Mouse (Mus musculus) megakaryocyte progenitor cell, adult 5-6 weeks (primary cell): ENCODE results near the gene Themis. TPM values are rescaled to one million over a fixed set of nuclear protein-coding genes. Genes with fewer than 3 reads are reported as not detected.
A peak's percentile ranks its signal among the peaks of the same experiment; 100 is the strongest.

ENCODE experiments used
- ATAC-seq: replicated peaks from 2 replicates; pipeline ENCODE4 v1.8.0; 2016; ENCODE audit warnings: mild to moderate bottlenecking, moderate TSS enrichment, inconsistent platforms; ENCODE audit not compliant: poor library complexity
- total RNA-seq, 2 experiments: library from RNA; stranded (forward) in 1 of 2; stranded (reverse) in 1 of 2; fragments of 157-497, 149-512 nt in 1 of 2; fragments of 200-1000 nt in 1 of 2; gene quantifications; 2 replicates each; pipeline versions ENCODE4 v1.2.3 to v1.2.4; 2015 to 2017

Themis gene
- total RNA-seq (2015): 0.05 and 0.24 TPM in 2 replicates
- total RNA-seq (2017): 0.30 TPM in 1 of 2 replicates, not detected in the other

DNA sequence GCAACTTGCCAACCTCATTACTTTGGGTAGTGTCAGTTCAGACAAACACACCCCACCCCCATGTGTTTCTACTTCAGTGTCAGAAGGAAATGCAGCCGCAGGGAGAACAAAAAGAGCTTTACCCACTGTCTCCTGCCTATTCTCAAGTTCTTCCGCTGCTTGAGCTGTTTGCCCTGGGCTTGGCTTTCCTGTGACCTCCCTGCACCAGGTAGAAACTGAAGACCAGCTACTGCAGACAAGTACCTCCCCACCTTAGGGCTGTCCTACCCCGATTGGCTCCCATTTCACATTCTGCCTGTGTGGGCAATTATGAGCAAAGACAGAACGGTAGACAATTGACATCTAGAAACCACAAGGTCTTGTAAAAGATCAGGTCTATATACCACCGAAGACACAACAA lies at the start of gene Themis:
Gene Themis (plus strand): TSS at position 100 of the 400 bp plus-strand sequence.
- ATAC-seq: no peak

DNA sequence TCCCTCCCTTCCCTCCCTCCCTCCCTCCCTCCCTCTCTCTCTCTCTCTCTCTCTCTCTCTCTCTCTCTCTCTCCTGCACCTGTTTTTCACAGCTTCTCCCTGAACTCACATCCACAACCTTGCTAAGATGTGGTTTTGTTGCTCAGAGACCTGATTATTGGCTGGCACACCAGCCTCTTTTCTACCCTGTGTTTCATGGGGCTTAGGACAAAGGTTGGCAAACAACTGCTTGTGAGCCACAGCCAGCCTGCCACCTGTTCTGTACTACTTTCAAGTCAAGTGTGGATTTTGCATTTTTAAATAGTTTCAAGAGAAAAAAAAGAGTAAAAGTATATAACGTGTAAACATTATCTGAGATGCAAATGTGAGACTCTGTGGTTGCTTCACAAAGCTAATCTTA lies 48.7 kb upstream of the Themis start:
- no peak for ATAC-seq

DNA sequence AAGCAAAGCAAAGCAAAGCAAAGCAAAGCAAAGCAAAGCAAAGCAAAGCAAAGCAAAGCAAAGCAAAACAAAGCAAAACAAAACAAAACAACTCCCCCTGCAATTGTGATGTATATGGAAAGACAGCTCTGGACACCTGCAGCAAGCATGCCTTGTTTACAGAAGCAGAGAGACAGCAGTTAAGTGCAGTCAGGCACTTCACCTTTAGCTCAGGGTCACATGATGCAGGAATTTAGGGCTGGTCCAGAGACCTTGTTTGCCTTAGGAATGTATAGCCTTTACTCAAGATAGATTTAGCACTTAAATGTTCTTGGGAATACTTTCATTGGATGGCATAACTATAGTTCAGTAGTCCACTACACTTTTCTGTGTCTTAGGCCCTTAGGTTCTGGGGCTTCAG lies 32.1 kb upstream of the Themis start:
- ATAC-seq: no peak

DNA sequence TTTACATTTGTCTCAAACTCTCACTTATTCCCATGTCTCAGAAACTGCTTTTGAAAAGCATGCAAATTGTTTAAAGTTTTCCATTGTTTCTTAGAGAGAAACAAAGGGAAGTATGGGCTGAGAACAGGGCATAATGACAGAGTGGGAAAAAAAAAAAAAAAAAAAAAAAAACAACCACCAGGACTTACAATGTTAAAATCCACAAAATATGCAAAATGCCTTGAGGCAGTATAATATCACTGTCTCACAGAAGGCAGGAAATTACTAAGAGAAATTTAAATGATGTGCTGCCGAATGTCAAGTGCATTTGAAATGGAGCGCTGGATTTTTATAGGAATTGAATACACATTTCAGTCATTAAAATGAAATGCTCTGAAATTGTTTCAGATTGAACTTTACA lies 26.3 kb upstream of the Themis start:
- no peak for ATAC-seq

DNA sequence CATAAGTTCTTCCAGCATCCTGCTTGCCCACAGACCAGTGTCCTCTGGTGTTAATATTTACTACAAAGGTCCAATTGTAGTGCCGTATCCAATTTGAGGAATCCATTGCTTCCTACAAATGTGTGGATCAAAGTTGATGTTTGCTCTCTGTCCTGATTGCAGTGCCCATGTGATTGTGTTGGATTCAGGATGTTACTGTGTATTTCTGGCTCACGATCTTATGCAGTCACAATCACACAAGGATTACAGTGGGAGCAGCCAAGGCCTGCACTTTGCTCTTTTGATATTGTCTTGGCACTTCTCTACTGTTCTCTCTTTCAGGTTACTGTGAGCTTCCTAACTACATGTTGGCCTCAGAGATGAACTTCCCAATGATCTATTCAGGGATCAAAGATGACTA lies 20.3 kb upstream of the Themis start:
- ATAC-seq: no peak

DNA sequence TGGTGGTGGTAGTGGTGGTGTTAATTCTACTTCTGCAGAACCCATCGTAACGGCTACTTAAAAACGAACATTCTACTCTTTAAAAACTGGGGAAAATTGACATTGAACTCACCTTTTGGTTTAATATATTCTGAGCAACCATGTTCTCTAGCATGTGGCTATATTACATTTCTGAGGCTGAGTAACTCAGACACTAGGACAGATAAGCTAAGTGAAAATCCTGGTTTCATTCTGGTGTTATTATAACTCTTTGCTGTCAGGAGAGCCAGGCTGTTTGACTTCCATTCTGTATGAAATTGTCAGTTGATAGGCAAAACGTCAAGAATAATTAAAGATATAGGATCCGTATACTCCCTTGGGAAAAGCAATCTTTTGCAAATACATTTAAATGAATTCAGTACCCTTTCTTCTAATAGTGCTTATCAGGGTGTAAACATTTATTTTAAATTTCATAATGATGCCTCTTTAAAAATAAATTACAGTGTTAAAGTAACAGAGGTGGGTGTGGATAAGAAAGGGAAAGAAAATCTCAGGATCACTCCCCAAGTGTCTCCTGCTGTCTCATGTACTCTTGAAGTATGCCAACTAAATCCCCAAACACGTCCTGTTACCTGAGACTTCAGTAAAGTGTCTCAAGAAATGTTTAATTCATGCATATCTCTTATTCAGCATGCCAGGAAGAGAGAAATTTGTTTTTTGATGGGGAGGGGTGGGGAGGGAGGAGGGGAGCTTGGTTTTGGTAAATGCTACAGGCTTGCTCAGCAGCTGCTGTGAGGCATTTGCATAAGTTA lies 18.9 kb upstream of the Themis start:
- ATAC-seq: no peak

DNA sequence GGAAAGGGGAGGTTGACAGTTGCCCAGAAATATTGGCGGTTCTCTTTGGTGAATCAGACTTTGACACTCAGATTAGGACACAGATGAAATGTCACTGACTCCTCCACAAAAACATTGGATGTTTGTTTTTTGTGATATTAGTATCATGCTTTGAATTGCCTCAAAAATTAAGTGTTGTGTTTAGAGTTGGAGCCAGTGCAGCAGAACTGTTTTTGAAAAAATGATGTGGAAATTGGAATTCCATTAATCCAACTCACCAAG lies 18.3 kb upstream of the Themis start:
- ATAC-seq: no peak

DNA sequence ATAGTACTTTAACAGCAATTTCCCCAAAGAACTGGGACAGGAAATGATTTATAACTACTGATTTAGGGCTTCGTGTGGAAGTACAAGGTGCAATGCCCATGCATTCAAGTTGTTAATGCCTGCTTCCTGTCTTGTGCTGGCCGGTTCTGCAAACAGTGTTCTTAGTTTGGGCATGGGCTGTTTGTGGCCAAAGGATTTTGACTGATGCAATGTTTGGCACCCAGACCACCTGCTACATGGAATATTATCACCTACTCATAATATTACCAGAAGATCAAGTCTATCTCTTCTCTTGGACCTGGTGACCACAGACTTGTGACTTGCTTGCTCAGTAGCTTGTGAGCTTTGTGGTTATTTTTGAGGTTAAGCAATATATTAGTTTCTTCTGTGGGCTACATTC lies 16.2 kb upstream of the Themis start:
- peak; percentile 71 for ATAC-seq

DNA sequence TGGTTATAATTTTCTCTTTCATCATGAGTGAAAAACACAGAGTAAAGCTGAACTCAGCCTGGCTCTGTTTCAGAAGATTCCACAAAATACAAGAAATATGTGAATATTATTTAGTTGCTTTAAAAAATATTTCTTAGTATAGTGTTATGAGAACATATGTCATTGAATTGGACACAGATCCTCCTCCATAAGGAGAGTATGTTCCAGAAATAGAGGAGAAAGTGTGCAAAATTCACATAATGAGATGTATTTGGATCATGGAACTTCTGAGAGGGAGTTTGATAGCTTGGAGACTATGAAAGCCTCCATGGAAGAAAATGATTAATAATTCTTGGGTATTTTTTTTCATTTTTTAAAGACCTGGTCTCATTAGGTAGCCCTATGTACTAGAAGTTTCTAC lies 13.4 kb upstream of the Themis start:
- ATAC-seq: no peak

DNA sequence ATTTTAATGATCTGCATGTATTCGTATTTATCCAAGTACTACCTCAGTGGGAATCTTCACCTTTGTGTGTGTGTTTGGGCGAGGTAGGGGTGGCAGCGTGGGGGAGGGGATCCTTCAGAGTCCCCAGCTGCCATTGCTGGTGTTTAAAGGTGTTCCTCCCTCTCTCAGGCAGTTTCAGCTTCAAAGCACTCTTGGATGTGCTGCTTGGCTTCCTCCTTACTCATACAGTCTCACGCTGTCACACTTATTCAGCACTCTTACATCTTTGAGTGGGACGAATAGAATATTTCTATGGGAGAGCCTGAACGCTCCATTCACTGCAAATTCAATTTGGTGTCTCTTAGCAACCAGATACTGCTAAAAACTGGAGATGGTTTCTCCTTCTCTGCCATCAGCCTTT lies 3.0 kb upstream of the Themis start:
- ATAC-seq: no peak

- ATAC-seq: no peak
These were observed 5.8 kb downstream of the Themis start for GRCm38 (mm10) chr10:28673931-28674330.

DNA sequence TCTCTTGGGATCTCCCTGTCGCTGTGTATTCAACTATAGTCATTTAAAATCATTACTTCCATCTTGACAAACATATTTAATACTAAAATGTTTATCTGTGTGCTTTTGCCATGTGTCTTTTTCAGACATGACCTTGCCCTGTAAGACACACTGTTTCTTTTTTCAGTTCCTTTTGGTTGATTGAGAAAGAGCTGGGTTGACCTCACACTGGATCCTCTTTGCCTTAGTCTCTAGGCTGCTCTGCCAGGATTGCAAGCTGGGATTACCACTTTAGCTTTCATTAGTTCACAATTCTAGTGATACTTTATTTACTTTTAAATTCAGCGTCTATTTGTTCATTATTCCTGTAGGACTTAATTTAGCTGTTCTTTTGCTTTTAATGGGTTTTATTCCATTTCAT lies 7.2 kb downstream of the Themis start:
- peak; percentile 81 for ATAC-seq

GRCm38 (mm10) chr10:28694981-28695380 lies 26.8 kb downstream of the Themis start:
- ATAC-seq: no peak

GRCm38 (mm10) chr10:28696032-28696431 lies 27.9 kb downstream of the Themis start:
- ATAC-seq: no peak

- no peak for ATAC-seq
These were observed 30.0 kb downstream of the Themis start for GRCm38 (mm10) chr10:28698175-28698574.

GRCm38 (mm10) chr10:28721828-28722227 lies 53.7 kb downstream of the Themis start:
- ATAC-seq: no peak

DNA sequence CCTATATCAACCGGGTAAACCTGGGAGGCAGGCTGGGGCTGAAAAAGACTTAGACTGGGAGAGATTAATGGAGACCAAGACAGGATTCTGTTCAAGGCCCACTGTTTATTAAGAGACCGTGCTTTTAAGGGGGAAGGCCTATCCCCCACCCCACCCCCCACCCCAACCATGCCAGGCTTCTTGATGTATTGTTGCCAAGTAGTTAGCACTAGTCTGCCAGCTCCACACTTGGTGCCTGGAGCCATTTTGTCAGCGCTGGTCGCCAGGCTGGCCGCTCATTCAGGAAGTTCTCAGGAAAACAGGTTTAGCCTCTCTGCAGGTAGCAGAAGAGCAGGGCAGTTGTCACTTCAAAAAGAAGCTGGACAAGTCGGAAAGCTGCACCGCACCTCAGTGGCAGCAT lies 55.1 kb downstream of the Themis start:
- ATAC-seq: no peak

DNA sequence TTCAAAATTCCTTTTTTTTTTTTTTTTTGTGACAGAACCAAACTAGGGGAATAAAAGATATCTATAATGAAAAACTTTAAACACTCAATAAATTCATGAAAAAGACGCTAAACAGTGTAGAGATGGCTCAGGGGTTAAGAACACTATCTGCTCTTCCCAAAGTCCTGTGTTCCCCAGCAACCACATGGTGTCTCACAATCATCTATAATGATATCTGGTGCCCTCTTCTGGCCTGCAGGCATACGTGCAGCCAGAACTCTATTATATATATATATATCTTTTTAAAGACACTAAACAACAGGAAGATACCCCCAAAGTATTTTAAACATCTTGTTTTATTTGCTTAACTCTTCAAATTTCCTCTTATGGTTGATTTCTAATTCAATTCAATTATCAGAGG lies 62.0 kb downstream of the Themis start:
- ATAC-seq: peak; percentile 94

- ATAC-seq: no peak
These were observed 69.8 kb downstream of the Themis start for GRCm38 (mm10) chr10:28737953-28738352.

DNA sequence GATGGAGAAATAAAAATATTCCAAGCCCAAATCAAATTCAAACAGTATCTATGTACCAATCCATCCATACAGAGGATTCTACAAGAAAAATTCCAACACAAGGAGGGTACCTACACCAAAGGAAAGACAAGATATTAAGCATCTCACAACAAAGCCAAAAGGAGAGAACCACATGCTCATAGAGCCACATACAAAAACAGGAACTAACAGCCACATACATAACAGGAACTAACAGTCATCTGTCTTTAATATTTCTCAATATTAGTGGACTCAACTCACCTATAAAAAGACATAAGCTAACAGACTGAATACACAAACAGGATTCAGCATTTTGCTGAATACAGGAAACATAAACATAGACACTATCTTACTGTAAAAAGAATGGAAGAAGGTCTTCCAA lies 78.3 kb downstream of the Themis start:
- peak; percentile 77 for ATAC-seq

GRCm38 (mm10) chr10:28753321-28753720 lies 85.2 kb downstream of the Themis start:
- no peak for ATAC-seq

DNA sequence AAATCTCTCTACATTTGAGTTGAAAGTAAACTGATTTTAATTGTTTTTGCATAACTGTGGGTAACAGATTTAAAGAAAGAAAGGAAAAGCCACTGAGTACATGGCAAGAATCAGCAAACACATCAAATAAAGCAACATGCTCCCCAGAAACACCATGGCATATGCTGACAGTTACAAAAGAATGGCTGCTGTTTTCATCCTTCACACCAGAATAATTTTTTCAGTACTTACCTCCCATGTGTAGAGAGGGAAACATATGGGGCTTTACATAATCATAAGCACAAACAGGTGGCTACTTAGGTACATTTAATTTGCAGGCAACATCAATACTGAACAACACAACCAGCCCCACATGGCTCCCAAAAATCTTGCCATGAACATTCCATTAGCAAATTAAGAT lies 86.8 kb downstream of the Themis start:
- no peak for ATAC-seq

GRCm38 (mm10) chr10:28776777-28777402 lies 108.7 kb downstream of the Themis start:
- ATAC-seq: peak; percentile 97
